Mouse (Mus musculus): Measurements from ENCODE around the gene Prss41. TPM values are rescaled to one million over a fixed set of nuclear protein-coding genes. Genes with fewer than 3 reads are reported as not detected.

Gene Prss41
- total and polyA plus RNA-seq, 3 experiments, result not detected

DNA sequence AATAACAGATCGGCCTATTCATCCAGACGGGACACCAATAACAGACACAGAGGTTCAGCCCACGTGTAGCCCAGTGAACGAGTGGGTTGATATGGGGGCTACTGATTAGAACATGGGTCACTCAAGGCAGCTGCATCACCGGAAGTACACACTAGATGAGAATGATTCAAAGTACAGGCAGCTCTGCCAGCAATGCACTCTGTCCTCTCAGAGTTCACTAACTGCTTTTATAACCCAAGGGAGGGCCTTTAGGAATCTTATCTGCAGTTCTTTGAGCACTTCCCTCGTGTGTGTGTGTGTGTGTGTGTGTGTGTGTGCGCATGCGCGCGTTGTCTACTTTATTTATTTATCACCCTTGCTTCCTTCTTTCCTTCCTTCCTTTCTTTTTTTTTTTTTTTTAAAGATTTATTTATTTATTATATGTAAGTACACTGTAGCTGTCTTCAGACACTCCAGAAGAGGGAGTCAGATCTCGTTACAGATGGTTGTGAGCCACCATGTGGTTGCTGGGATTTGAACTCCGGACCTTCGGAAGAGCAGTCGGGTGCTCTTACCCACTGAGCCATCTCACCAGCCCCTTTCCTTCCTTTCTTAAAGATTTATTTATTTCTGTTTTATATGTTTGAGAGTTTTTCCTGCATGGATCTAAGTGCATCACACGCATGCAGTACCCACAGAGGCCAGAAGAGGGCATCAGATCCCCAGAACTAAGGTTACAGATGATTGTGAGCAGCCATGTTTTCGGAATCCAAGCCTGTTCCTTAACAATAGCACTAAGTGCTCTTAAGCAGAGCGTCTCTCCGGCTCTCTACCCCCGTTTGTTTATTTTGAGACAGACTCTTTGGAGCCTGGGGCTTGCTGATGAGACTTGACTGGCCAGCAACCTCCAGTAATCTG, 7.1 kb upstream of the Prss41 start:
- ATAC-seq (ENCODE audit: extremely low read depth, insufficient number of reproducible peaks, low FRiP score, poor library complexity, severe bottlenecking) (no peak), DNase-seq (ENCODE audit: low spot score) (no peak)
- Histone ChIP-seq H3K4me3 (ENCODE audit: low read depth, low read length) (no peak overlapping the region), H3K9me3 (replicated peaks) (no peaks in the 10 kb centered on the region), H3K27me3 (ENCODE audit: insufficient read depth, low read length) (peaks cover 11% of the 10 kb centered on the region), H3K36me3 (replicated peaks) (no peaks in the 10 kb centered on the region), H3K4me1 (ENCODE audit: insufficient read depth, low read depth, low read length) (peaks cover 7% of the 10 kb centered on the region)
- no peak for TF ChIP-seq GATA2 (IDR thresholded peaks at IDR 0.05; ENCODE audit: borderline replicate concordance, low read depth, low read length)
- TF ChIP-seq GATA1 (IDR thresholded peaks at IDR 0.05; ENCODE audit: borderline replicate concordance, low read length), result no peak
- TF ChIP-seq POLR2AphosphoS5 (IDR thresholded peaks at IDR 0.05; ENCODE audit: insufficient replicate concordance, low read depth, low read length), result no peak
- no peak for TF ChIP-seq TAL1 (conservative IDR thresholded peaks at IDR 0.05; ENCODE audit: low read depth, low read length)
- TF ChIP-seq CTCF (IDR thresholded peaks at IDR 0.05; ENCODE audit: low read depth, low read length), result peak; percentile 68; the same call in 1 of the 2 replicates

DNA sequence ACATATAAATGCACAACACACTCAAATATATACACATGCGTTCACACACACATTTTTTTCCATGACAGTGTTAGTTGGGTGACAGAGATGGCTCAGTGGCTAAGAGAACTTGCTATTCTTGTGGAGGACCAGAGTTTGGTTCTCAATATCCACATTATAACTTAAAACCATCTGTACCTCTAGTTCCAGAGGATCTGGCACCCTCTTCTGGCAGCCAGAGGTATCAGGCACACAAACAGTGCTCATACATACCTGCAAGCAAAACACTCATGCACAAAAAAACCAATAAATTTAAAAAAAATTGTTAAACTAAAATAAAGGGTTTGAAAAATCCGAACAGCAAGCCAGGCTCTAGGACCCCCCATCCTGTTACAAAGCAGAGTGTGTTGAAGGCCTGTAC, 6.1 kb upstream of the Prss41 start:
- H3K9me3 ChIP-seq (replicated peaks), result no peaks in the 10 kb centered on the region
- TF ChIP-seq GATA2 (IDR thresholded peaks at IDR 0.05; ENCODE audit: borderline replicate concordance, low read depth, low read length) (no peak), CTCF (IDR thresholded peaks at IDR 0.05; ENCODE audit: low read depth, low read length) (no peak), TAL1 (conservative IDR thresholded peaks at IDR 0.05; ENCODE audit: low read depth, low read length) (no peak), POLR2AphosphoS5 (IDR thresholded peaks at IDR 0.05; ENCODE audit: insufficient replicate concordance, low read depth, low read length) (no peak)
- ATAC-seq (ENCODE audit: extremely low read depth, insufficient number of reproducible peaks, low FRiP score, poor library complexity, severe bottlenecking), result no peak
- H3K4me1 ChIP-seq (ENCODE audit: insufficient read depth, low read depth, low read length), result peaks cover 7% of the 10 kb centered on the region
- H3K4me3 ChIP-seq (ENCODE audit: low read depth, low read length), result no peak overlapping the region
- H3K36me3 ChIP-seq (replicated peaks), result no peaks in the 10 kb centered on the region
- no peak for DNase-seq (ENCODE audit: low spot score)
- peaks cover 8% of the 10 kb centered on the region for H3K27me3 ChIP-seq (ENCODE audit: insufficient read depth, low read length)

DNA sequence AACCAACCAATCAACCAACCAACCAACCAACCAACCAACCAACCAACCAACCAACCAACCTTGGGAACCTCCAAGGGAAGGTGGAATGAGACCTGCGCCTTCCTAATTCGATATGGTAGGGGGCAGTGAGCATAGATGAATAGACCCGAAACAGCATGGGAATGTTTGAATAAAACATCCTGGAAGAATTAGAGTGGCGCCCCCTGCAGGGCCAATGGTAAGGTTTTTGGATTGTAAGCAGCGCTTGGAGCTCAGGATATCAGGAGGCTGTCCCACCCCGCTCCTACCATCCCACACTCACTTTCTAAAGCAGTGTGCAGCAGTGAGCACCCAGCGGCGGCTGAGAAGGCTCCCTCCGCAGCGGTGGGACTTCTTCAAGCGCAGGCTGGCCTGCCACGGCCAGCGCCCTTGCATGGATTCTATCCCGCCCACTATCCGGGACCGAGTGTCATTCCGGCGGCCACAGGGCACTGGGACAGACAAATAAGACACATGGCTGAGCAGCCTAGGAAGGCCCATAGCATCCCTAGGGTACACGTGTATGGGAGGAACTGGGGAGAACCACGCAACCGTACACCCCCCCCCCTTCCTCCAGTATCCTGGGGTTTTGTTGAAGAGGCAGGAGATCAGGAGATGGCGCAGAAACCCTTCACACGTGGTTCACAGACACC, 696 bp downstream of the Prss41 start:
- Histone ChIP-seq H3K9me3 (replicated peaks) (no peaks in the 10 kb centered on the region), H3K27me3 (ENCODE audit: insufficient read depth, low read length) (peaks cover 13% of the 10 kb centered on the region), H3K4me1 (ENCODE audit: insufficient read depth, low read depth, low read length) (no peaks in the 10 kb centered on the region), H3K36me3 (replicated peaks) (no peaks in the 10 kb centered on the region), H3K4me3 (ENCODE audit: low read depth, low read length) (no peak overlapping the region)
- DNase-seq (ENCODE audit: low spot score) (no peak), ATAC-seq (ENCODE audit: extremely low read depth, insufficient number of reproducible peaks, low FRiP score, poor library complexity, severe bottlenecking) (no peak)
- TF ChIP-seq GATA1 (IDR thresholded peaks at IDR 0.05; ENCODE audit: borderline replicate concordance, low read length) (no peak), GATA2 (IDR thresholded peaks at IDR 0.05; ENCODE audit: borderline replicate concordance, low read depth, low read length) (no peak), TAL1 (conservative IDR thresholded peaks at IDR 0.05; ENCODE audit: low read depth, low read length) (no peak), POLR2AphosphoS5 (IDR thresholded peaks at IDR 0.05; ENCODE audit: insufficient replicate concordance, low read depth, low read length) (no peak), CTCF (IDR thresholded peaks at IDR 0.05; ENCODE audit: low read depth, low read length) (no peak)

DNA sequence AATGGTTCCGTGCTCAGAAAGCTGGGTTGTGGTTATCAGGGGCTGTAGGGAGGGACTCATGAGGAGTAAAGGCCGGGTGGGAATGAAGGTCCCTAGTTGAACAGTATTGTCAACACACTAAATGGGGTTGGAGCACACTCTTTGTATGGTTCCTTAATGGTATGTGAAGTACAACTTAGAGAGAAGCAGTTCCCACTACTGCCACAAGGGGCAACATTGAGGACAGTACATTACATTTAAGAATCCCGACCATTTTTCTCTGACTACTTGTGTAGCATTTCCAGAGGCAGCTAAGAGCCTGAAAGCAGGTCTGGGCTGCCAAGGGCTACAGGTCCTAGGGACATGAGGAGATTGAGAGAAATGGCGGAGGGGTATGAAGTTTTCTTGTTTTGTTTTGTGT, 2.8 kb downstream of the Prss41 start:
- no peak for DNase-seq (ENCODE audit: low spot score)
- Histone ChIP-seq H3K4me3 (ENCODE audit: low read depth, low read length) (no peak overlapping the region), H3K36me3 (replicated peaks) (no peaks in the 10 kb centered on the region), H3K9me3 (replicated peaks) (no peaks in the 10 kb centered on the region), H3K27me3 (ENCODE audit: insufficient read depth, low read length) (peaks cover 28% of the 10 kb centered on the region), H3K4me1 (ENCODE audit: insufficient read depth, low read depth, low read length) (peaks cover 2% of the 10 kb centered on the region; the same call in 1 of the 2 replicates)
- ATAC-seq (ENCODE audit: extremely low read depth, insufficient number of reproducible peaks, low FRiP score, poor library complexity, severe bottlenecking), result no peak
- no peak for TF ChIP-seq POLR2AphosphoS5 (IDR thresholded peaks at IDR 0.05; ENCODE audit: insufficient replicate concordance, low read depth, low read length)
- no peak for TF ChIP-seq GATA1 (IDR thresholded peaks at IDR 0.05; ENCODE audit: borderline replicate concordance, low read length)
- TF ChIP-seq TAL1 (conservative IDR thresholded peaks at IDR 0.05; ENCODE audit: low read depth, low read length), result no peak
- peak; percentile 82 for TF ChIP-seq CTCF (IDR thresholded peaks at IDR 0.05; ENCODE audit: low read depth, low read length)
- TF ChIP-seq GATA2 (IDR thresholded peaks at IDR 0.05; ENCODE audit: borderline replicate concordance, low read depth, low read length), result no peak

DNA sequence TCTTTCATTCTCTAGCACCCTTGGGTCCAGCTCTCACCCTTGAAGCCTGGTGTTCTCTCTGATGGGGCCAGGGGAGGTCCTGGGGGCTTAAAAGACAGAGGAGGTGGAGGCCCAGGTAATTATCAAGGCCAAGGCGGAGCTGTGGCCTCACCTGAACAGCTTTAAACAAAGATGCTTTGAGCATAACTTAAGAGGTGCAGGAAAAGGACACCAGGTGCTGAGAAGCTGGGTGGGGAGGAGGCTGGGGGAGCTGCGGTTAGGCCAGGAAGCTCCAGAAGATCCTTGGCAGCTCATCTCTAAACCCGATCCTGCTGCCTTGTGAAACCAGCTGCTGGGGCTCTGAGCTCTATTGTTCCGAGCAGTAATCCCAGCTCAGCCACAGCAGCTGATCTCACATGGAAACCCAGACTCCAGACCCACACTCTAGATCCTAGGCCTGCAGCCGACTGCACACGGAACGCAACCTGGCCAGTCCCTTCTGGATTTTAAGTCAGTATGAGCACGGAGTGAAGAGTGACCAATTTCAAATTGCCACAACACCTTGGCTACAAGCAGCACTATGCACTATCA, 7.9 kb downstream of the Prss41 start, which contains the start of gene Prss33:
Prss33 (minus strand) TSS at position 51 of the 570 bp plus-strand sequence.
- peaks cover 8% of the 10 kb centered on the region for H3K4me1 ChIP-seq (ENCODE audit: insufficient read depth, low read depth, low read length)
- no peak within 1 kb of the TSS for H3K4me3 ChIP-seq (ENCODE audit: low read depth, low read length)
- H3K36me3 ChIP-seq (replicated peaks), result no peaks in the 10 kb centered on the region
- H3K27me3 ChIP-seq (ENCODE audit: insufficient read depth, low read length), result peaks cover 51% of the 10 kb centered on the region
- ATAC-seq (ENCODE audit: extremely low read depth, insufficient number of reproducible peaks, low FRiP score, poor library complexity, severe bottlenecking) (no peak), DNase-seq (ENCODE audit: low spot score) (no peak)
- TF ChIP-seq TAL1 (conservative IDR thresholded peaks at IDR 0.05; ENCODE audit: low read depth, low read length) (no peak), POLR2AphosphoS5 (IDR thresholded peaks at IDR 0.05; ENCODE audit: insufficient replicate concordance, low read depth, low read length) (no peak), GATA2 (IDR thresholded peaks at IDR 0.05; ENCODE audit: borderline replicate concordance, low read depth, low read length) (no peak), GATA1 (IDR thresholded peaks at IDR 0.05; ENCODE audit: borderline replicate concordance, low read length) (no peak), CTCF (IDR thresholded peaks at IDR 0.05; ENCODE audit: low read depth, low read length) (no peak)
- no peaks in the 10 kb centered on the region for H3K9me3 ChIP-seq (replicated peaks)

DNA sequence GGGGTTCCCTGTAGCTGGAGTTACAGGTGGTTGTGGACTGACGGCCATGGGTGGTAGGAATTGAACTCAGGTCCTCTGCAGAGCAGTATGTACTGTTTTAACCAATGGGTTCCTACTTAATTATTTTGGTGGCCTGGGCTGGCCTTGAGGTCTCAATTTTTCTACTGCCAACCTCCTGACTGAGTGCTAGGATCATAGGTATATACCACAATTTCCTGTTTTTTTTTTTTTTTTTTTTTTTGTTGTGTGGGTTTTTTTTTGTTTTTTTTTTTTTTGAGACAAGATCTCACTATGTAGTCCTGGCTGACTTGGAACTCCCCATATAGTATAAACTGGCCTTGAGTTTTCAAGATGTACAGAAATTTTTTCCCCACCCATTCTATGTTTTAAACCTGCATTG, 12.8 kb downstream of the Prss41 start:
- no peak overlapping the region for H3K4me3 ChIP-seq (ENCODE audit: low read depth, low read length)
- ATAC-seq (ENCODE audit: extremely low read depth, insufficient number of reproducible peaks, low FRiP score, poor library complexity, severe bottlenecking), result no peak
- DNase-seq (ENCODE audit: low spot score), result no peak
- TF ChIP-seq POLR2AphosphoS5 (IDR thresholded peaks at IDR 0.05; ENCODE audit: insufficient replicate concordance, low read depth, low read length), result no peak
- TF ChIP-seq GATA2 (IDR thresholded peaks at IDR 0.05; ENCODE audit: borderline replicate concordance, low read depth, low read length), result no peak
- TF ChIP-seq TAL1 (conservative IDR thresholded peaks at IDR 0.05; ENCODE audit: low read depth, low read length), result no peak
- no peak for TF ChIP-seq GATA1 (IDR thresholded peaks at IDR 0.05; ENCODE audit: borderline replicate concordance, low read length)
- TF ChIP-seq CTCF (IDR thresholded peaks at IDR 0.05; ENCODE audit: low read depth, low read length), result no peak
- no peaks in the 10 kb centered on the region for H3K9me3 ChIP-seq (replicated peaks)
- peaks cover 14% of the 10 kb centered on the region for H3K36me3 ChIP-seq (replicated peaks)
- peaks cover 32% of the 10 kb centered on the region for H3K27me3 ChIP-seq (ENCODE audit: insufficient read depth, low read length)
- H3K4me1 ChIP-seq (ENCODE audit: insufficient read depth, low read depth, low read length), result peaks cover 31% of the 10 kb centered on the region
